Mouse (Mus musculus): Measurements from ENCODE around the gene Sema6b.
A peak's percentile ranks its signal among the peaks of the same experiment; 100 is the strongest.
"Not testable (repeated sequence)": the region's sequence is repeated elsewhere in the genome, so short reads cannot be mapped to it uniquely, and the experiment has no call there.

Gene Sema6b

GRCm38 (mm10) chr17:56080781-56081585, 59.2 kb downstream of the Sema6b start:
- DNase-seq (ENCODE audit: low spot score), result no peak

GRCm38 (mm10) chr17:56079921-56080320, 60.2 kb downstream of the Sema6b start:
- no peak for DNase-seq (ENCODE audit: low spot score)

- DNase-seq (ENCODE audit: low spot score), result peak; percentile 96
These were observed 61.0 kb downstream of the Sema6b start, which contains the start of gene Hdgfl2 for GRCm38 (mm10) chr17:56078880-56079795. TSS of gene Hdgfl2 (plus strand) at chr17:56079634.

GRCm38 (mm10) chr17:56078361-56078760, 61.8 kb downstream of the Sema6b start:
- DNase-seq (ENCODE audit: low spot score), result not testable (repeated sequence)

- DNase-seq (ENCODE audit: low spot score), result no peak
These were observed 62.6 kb downstream of the Sema6b start for GRCm38 (mm10) chr17:56077523-56077922.

- peak; percentile 91 for DNase-seq (ENCODE audit: low spot score)
These were observed 65.3 kb downstream of the Sema6b start, which contains the start of gene Ubxn6 for GRCm38 (mm10) chr17:56074827-56075208. TSS of gene Ubxn6 (minus strand) at chr17:56075028.

- DNase-seq (ENCODE audit: low spot score), result peak; percentile 55
These were observed 65.9 kb downstream of the Sema6b start for GRCm38 (mm10) chr17:56074097-56074826.

Data from urinary bladder, postnatal 10 days (tissue).